Mouse (Mus musculus): ENCODE measurements at regions not wholly inside any gene's neighbourhood (a gene's known extent, or its start where the extent isn't known, plus 50 kb on each side); places are given as distances from the start of the nearest gene placed in this dataset.

DNA sequence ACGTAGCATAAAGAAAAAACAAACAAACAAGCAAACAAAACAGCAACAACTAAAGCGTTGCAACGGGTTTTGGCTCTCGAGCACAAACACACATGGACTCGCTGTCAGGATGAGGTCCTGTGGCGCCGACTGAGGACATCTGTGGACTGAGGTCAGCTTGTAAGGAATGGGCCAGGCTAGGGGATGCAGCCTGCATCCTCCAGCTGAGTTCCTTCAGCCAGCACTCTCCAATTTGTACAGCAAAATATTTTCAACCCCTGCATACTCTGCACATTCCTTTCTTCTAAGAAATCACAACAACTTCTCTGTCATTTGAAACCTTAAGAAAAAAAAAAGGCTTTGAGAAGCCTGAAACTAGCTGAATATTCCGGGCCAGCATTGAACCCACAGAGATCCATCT is 78.5 kb upstream of the Krr1 start:
- no peak overlapping the region for H3K9ac ChIP-seq
- no peaks in the 10 kb centered on the region for H3K9me3 ChIP-seq (replicated peaks)
- H3K4me2 ChIP-seq: no peak overlapping the region
- H3K27ac ChIP-seq: no peak overlapping the region
- H3K27me3 ChIP-seq: no peaks in the 10 kb centered on the region
- H3K36me3 ChIP-seq (ENCODE audit: poor library complexity, severe bottlenecking): no peaks in the 10 kb centered on the region
- WGBS: 86% methylated on average over 8 of the region's 8 CpGs
- no peak for ATAC-seq
- no peak overlapping the region for H3K4me3 ChIP-seq
- no peaks in the 10 kb centered on the region for H3K4me1 ChIP-seq

DNA sequence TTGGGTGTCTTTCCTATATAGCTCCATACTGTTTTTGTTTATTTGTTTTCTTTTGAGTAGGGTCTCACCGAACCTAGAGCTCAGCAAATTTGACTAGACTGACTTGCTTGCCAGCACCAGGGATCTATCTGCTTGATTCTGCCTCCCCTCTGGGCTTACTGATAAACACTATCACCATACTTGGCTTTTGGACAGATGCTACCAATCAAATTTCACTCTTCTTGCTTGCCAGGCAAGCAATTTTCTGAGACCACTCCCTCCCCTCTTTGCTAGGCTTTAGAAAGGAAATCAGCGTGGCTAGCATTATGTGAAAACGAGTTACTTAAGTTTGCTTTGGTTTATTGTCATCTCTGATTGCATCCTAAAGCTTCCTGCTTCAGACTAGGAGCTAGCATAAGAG is 75.1 kb upstream of the Krr1 start:
- Histone ChIP-seq H3K27ac (no peak overlapping the region), H3K27me3 (no peaks in the 10 kb centered on the region), H3K9ac (no peak overlapping the region), H3K4me3 (no peak overlapping the region), H3K4me1 (peaks cover 16% of the 10 kb centered on the region), H3K4me2 (no peak overlapping the region), H3K9me3 (replicated peaks) (no peaks in the 10 kb centered on the region), H3K36me3 (ENCODE audit: poor library complexity, severe bottlenecking) (no peaks in the 10 kb centered on the region)
- ATAC-seq: no peak
- 75% methylated on average over 3 of the region's 3 CpGs for WGBS

DNA sequence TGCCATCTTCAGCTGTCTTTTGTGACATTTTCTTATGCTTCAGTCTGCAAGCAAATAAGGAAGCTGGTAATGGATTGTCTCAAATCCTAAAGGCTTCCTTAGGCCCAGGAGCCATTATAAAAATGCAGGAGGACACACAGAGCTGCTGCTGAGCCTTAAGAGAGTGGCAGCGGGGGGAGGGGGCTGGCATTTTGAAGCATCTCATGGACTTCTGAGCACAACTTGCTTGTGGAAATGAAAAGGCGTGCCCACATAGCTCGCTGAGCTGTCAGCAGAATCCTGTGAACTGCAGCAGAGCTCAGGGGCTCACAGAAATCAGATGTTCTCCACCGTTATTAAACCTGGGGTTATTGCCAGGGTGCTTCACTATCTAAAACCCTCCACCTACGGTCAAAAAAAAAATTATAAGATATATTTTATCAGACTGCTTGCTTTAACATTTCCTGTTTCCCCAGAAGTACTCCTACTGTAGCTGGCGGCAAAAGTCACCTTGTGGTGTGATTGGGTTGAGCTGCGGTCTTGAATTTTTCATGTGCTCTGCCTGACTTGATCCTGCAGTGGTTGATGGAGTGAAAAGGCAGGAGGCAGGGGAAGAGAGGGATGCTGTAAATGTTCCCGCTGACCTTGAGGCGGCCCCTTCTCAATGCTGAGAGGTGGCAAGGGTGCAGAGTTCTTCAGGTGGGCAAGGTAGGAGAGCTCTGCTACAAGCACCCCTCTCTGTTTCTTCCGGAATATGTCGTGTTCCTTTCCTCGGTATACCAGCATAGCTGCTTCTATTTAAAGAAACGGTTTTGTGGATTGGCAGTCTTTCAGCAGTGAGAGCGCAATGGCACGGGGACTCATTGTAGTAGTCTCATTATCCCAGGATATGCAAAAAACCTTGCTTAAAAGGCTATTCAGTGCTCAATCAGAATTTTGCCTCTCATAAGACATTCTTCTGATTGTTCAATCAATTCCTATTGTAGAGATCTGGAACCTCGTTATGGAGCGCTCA is 71.4 kb upstream of the Krr1 start:
- peak; percentile 50 for ATAC-seq

DNA sequence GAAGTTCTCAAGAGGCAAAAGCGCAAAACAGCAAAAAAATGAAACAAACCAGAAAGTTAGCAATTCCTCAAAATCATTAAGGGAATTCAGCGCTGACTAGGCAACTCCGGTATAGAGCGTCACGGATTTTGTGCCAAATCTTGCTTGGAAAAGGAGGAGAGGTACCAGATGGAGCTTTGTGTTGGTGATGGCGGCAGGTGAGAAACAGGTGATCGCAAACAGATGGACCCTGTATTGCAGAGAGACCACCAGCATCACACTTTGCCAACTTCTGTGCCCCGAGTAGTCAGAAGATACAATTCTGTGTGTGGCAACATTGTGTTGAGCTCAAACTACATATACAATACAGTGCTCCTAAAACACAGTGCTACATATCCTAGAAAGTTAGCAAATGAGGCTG is 68.5 kb upstream of the Krr1 start:
- H3K27me3 ChIP-seq: no peaks in the 10 kb centered on the region
- H3K27ac ChIP-seq: no peak overlapping the region
- H3K9ac ChIP-seq: no peak overlapping the region
- no peaks in the 10 kb centered on the region for H3K36me3 ChIP-seq (ENCODE audit: poor library complexity, severe bottlenecking)
- H3K9me3 ChIP-seq (replicated peaks): no peaks in the 10 kb centered on the region
- H3K4me3 ChIP-seq: no peak overlapping the region
- peak; percentile 61; the same call in 1 of the 2 replicates for ATAC-seq
- 85% methylated on average over 8 of the region's 8 CpGs for WGBS
- H3K4me2 ChIP-seq: no peak overlapping the region
- H3K4me1 ChIP-seq: peaks cover 16% of the 10 kb centered on the region

More for the DNA sequence above, 71.4 kb upstream of the Krr1 start:
- Histone ChIP-seq H3K4me1 (peaks cover 16% of the 10 kb centered on the region), H3K27ac (peak overlapping the region; percentile 54), H3K27me3 (no peaks in the 10 kb centered on the region), H3K9ac (peak overlapping the region; percentile 34; the same call in 1 of the 2 replicates), H3K9me3 (replicated peaks) (no peaks in the 10 kb centered on the region), H3K4me3 (no peak overlapping the region), H3K36me3 (ENCODE audit: poor library complexity, severe bottlenecking) (no peaks in the 10 kb centered on the region), H3K4me2 (peak overlapping the region; percentile 46)
- WGBS: 43% methylated on average over 17 of the region's 17 CpGs

DNA sequence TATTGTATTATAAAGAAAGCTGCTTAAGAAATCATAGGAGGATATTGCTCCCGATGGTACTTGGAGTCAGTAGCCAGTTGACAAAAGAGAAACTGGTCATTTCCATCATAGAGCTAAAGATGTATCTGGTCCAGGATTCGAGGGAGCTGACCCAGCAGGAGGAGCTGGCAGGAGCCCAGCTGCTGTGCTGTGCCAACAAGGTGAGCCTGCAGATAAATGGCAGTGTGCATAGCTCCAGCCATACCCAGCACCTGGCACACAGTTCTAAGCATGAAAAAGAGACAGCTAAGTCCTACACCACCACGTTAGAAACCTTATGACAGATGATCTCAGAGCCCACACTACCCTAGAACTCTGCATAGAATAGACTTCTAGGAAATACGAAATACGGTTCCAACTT is 64.6 kb upstream of the Krr1 start:
- H3K27me3 ChIP-seq: no peaks in the 10 kb centered on the region
- WGBS: 85% methylated on average over 5 of the region's 5 CpGs
- no peak for ATAC-seq

DNA sequence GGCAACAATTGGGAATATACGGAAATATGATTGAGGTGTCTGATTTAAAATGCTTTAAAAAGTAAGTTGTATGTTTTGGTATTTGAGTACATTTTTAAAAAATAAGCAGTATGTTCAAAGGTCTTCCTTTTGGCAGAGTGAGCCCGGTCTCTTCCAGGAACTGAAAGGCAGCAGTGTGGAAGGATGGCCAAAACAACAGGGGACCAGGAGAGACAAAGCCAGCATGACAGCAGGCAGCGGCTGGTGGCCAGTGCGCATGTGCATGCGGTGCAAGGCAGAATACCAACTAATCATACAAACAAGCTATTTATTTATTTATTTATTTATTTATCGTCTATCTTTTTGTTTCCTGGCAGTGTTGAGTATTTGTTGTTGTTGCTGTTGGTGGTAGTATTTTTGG is 59.9 kb upstream of the Krr1 start:
- H3K9me3 ChIP-seq (replicated peaks): no peaks in the 10 kb centered on the region
- no peak overlapping the region for H3K27ac ChIP-seq
- H3K9ac ChIP-seq: no peak overlapping the region
- H3K4me1 ChIP-seq: peaks cover 21% of the 10 kb centered on the region
- no peaks in the 10 kb centered on the region for H3K36me3 ChIP-seq (ENCODE audit: poor library complexity, severe bottlenecking)
- H3K4me3 ChIP-seq: no peak overlapping the region
- H3K4me2 ChIP-seq: no peak overlapping the region
- no peaks in the 10 kb centered on the region for H3K27me3 ChIP-seq
- no peak for ATAC-seq
- 86% methylated on average over 6 of the region's 6 CpGs for WGBS

More for the DNA sequence above, 64.6 kb upstream of the Krr1 start:
- H3K4me3 ChIP-seq: no peak overlapping the region
- H3K9me3 ChIP-seq (replicated peaks): no peaks in the 10 kb centered on the region
- H3K4me1 ChIP-seq: no peaks in the 10 kb centered on the region
- H3K9ac ChIP-seq: no peak overlapping the region
- H3K4me2 ChIP-seq: no peak overlapping the region
- no peaks in the 10 kb centered on the region for H3K36me3 ChIP-seq (ENCODE audit: poor library complexity, severe bottlenecking)
- H3K27ac ChIP-seq: no peak overlapping the region

DNA sequence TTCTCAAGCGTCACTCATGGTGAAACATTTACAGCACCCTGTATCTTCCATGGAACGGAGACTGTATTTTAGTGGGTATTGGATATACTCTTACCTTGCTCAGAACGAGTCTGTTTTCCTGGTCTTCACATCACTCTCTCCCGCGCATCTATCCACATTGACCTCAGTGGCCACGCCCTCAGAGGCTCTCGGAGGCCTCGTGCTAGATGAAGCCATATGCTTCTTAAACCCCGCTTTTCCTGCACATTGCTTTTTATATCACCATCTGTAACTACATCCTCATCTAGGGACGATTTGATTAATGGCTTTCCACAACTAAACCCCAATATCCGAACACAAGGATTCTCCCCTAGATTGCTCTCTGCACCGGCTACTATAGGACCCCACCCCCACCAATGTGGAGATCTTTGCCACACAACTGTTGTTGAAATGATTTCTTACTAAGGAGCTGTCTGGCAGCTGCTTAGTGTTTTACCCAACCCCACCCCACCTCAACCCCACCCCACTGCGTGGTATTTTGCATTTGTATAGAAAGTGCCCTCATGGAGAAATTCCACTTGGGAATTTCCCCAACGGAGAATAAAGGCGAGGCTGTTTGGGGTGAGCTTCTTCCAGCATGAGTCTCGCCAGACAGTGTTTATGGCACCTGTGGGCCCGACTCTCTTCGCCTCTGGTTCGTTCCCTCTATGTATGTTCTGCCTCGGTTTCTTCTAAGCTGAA is 59.2 kb upstream of the Krr1 start:
- no peaks in the 10 kb centered on the region for H3K36me3 ChIP-seq (ENCODE audit: poor library complexity, severe bottlenecking)
- H3K27ac ChIP-seq: no peak overlapping the region
- H3K9ac ChIP-seq: no peak overlapping the region
- 81% methylated on average over 20 of the region's 20 CpGs for WGBS
- ATAC-seq: no peak
- H3K4me3 ChIP-seq: no peak overlapping the region
- H3K9me3 ChIP-seq (replicated peaks): no peaks in the 10 kb centered on the region
- no peak overlapping the region for H3K4me2 ChIP-seq
- no peaks in the 10 kb centered on the region for H3K27me3 ChIP-seq
- H3K4me1 ChIP-seq: peaks cover 21% of the 10 kb centered on the region

DNA sequence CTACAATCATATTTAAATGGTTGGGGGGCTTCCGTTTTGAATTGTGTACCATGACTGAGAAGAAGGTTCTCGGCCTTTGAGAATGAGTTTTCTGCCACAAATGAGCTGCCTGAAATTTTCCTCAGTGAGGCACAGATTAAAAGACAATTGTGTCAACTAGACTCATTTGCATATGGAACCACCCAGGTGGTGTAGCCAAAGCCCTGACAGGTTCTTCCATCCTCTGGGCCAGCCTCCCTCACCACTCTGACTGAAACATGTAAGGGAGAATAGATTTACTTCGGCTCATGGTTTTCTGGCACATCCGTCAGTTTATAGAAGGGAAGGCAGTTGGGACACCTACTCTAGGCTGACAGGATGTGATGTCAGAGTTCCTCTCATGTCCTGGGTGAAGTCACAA is 58.2 kb upstream of the Krr1 start:
- H3K27ac ChIP-seq: no peak overlapping the region
- no peak overlapping the region for H3K4me2 ChIP-seq
- H3K9me3 ChIP-seq (replicated peaks): no peaks in the 10 kb centered on the region
- H3K4me3 ChIP-seq: no peak overlapping the region
- no peak overlapping the region for H3K9ac ChIP-seq
- no peaks in the 10 kb centered on the region for H3K27me3 ChIP-seq
- H3K36me3 ChIP-seq (ENCODE audit: poor library complexity, severe bottlenecking): no peaks in the 10 kb centered on the region
- peak; percentile 24; the same call in 1 of the 2 replicates for ATAC-seq
- H3K4me1 ChIP-seq: peaks cover 21% of the 10 kb centered on the region
- 69% methylated on average over 4 of the region's 4 CpGs for WGBS

DNA sequence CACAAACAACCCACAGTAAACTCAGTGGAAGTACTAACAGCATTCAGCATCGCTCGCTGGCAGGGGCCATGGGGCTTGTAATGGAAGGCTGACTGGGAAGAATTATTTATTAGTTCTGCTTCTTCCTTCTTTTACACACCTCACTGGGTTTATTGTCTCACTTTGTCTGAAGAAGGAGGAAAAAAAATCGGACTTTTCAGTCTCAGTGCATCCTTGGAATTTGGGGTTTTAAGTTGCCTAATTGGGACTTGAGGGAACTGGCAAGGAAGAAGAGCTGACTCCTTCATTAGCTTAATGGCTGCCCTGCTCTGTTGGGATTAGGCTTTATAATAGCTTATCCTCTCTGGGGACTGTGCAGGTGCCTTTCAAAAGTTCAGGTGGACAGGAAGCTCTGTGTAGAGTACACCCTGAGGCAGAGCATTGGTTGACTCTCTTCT is 54.4 kb upstream of the Krr1 start:
- H3K27me3 ChIP-seq: no peaks in the 10 kb centered on the region
- peaks cover 21% of the 10 kb centered on the region for H3K4me1 ChIP-seq
- no peaks in the 10 kb centered on the region for H3K9me3 ChIP-seq (replicated peaks)
- H3K27ac ChIP-seq: no peak overlapping the region
- ATAC-seq: no peak
- no peak overlapping the region for H3K9ac ChIP-seq
- H3K36me3 ChIP-seq (ENCODE audit: poor library complexity, severe bottlenecking): no peaks in the 10 kb centered on the region
- no peak overlapping the region for H3K4me2 ChIP-seq
- WGBS: 8% methylated on average over 3 of the region's 3 CpGs
- H3K4me3 ChIP-seq: no peak overlapping the region

DNA sequence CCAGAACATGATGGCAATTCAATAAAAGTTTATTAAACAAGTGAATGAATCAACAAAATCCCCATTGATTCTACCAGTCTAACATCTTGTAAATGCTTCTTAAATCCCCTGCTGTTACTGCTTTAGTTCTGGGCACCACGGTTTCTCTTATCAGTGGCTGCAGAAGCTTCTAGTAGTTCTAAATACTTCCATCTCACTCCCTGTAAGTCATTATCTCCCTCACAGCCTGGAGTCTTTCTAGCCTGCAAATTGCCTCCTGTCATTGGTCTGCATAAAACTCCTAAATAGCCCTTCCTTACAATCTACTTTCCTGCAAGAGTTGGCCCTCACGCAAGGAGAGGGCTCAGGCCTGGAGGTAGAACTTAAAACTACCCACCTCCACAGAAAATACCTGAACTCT is 53.0 kb upstream of the Krr1 start:
- Histone ChIP-seq H3K27ac (no peak overlapping the region), H3K9ac (no peak overlapping the region), H3K4me1 (peaks cover 12% of the 10 kb centered on the region; the same call in 1 of the 2 replicates), H3K36me3 (ENCODE audit: poor library complexity, severe bottlenecking) (no peaks in the 10 kb centered on the region), H3K4me3 (no peak overlapping the region), H3K27me3 (no peaks in the 10 kb centered on the region), H3K9me3 (replicated peaks) (no peaks in the 10 kb centered on the region), H3K4me2 (no peak overlapping the region)
- 75% methylated on average over 2 of the region's 2 CpGs for WGBS
- ATAC-seq: no peak

DNA sequence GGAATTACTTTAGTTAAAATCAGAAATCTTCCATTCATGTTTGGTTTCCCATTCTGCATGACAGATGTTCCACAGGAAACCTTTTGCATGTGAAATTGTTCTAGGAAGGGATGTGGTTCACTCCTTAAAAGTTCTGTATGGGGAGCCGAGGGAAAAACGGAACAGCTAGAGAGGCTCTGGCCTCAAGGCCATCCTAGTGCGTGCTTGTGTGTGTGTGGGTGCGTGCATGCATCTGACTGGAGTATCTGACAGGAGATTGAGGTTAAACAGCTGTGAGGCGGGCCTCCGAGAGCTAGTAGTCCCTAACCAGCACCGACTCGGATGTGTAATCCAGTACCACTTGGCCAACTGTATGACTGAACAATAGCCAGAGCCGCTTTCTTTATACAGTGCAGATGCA is 51.0 kb upstream of the Krr1 start:
- H3K4me1 ChIP-seq: peaks cover 17% of the 10 kb centered on the region
- no peaks in the 10 kb centered on the region for H3K36me3 ChIP-seq (ENCODE audit: poor library complexity, severe bottlenecking)
- no peak overlapping the region for H3K4me3 ChIP-seq
- H3K27me3 ChIP-seq: 0 out of 2 replicates have a peak, but pooled peaks cover under 1% of the 10 kb centered on the region
- no peak overlapping the region for H3K4me2 ChIP-seq
- no peak overlapping the region for H3K27ac ChIP-seq
- H3K9ac ChIP-seq: no peak overlapping the region
- ATAC-seq: no peak
- 76% methylated on average over 9 of the region's 9 CpGs for WGBS
- H3K9me3 ChIP-seq (replicated peaks): no peaks in the 10 kb centered on the region
